Mouse (Mus musculus): ENCODE measurements around the gene Srsf3. TPM values are rescaled to one million over a fixed set of nuclear protein-coding genes. Genes with fewer than 3 reads are reported as not detected.
"Not testable (repeated sequence)": the region's sequence is repeated elsewhere in the genome, so short reads cannot be mapped to it uniquely, and the experiment has no call there.

Gene Srsf3
- polyA plus RNA-seq, 2 experiments, result 123 to 269 TPM

DNA sequence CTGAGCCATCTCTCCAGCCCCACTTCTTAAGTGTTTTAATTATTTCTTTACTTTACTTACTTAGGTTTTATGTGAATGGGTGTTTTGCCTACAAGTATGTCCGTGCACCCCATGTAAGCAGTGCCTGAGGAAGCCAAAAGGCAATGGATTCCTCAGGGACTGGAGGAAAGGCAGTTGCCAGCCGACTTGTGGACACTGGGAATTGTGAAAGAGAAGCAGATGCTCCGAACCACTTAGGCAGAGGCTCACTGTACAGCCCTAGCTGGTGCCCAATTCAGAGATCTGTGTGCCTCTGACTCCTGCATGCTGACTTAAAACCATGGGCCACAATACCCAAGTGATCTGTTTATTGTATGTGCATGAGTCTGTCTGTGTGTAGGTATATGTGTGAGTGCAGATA, 43.4 kb upstream of the Srsf3 start:
- 75% methylated on average over 3 of the region's 3 CpGs for WGBS (ENCODE audit: insufficient replicate concordance)
- no peaks in the 10 kb centered on the region for H3K27me3 ChIP-seq (ENCODE audit: control insufficient read depth, insufficient read depth, low read length)
- no peak for ATAC-seq (ENCODE audit: insufficient read depth)
- TF ChIP-seq CTCF (IDR thresholded peaks at IDR 0.05; ENCODE audit: low read depth) (no peak), EP300 (IDR thresholded peaks at IDR 0.05; ENCODE audit: low read depth) (no peak)
- no peaks in the 10 kb centered on the region for H3K9me3 ChIP-seq (ENCODE audit: control insufficient read depth, low read length)
- H3K4me1 ChIP-seq (replicated peaks; ENCODE audit: control insufficient read depth in 2 of 2, insufficient read depth in 2 of 2, low read length in 1 of 2), result no peaks in the 10 kb centered on the region
- H3K4me3 ChIP-seq (ENCODE audit: insufficient read depth in 1 of 2, low read depth in 2 of 2, low read length in 2 of 2), result no peak overlapping the region
- no peak overlapping the region for H3K27ac ChIP-seq
- peaks cover 48% of the 10 kb centered on the region for H3K36me3 ChIP-seq (replicated peaks; ENCODE audit: control insufficient read depth, insufficient read depth, low read depth)
- H3K9ac ChIP-seq (replicated peaks), result no peak overlapping the region
- DNase-seq (ENCODE audit: low read depth in 3 of 3, low spot score in 3 of 3), result no peak
- no peak overlapping the region for H3K4me2 ChIP-seq (ENCODE audit: low read depth)

DNA sequence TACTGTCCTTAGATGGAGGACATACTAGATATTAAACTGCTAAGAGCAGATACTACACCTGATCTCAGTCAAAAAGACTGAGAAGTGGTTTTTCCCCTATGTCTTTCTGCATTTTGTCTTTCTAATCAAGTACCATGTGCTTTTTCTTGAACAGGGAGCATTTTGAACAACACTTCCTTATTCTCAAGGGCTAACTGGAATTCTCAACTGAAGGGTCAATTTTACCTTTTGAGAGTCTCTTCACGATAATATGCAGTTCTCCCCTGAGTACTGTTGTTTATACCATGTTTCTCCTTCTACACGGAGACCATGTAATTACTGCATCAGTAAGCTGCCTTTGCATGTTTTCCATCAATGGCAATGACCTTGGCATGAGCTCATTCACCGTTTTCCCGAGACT, 42.4 kb upstream of the Srsf3 start:
- no peaks in the 10 kb centered on the region for H3K4me1 ChIP-seq (replicated peaks; ENCODE audit: control insufficient read depth in 2 of 2, insufficient read depth in 2 of 2, low read length in 1 of 2)
- H3K27me3 ChIP-seq (ENCODE audit: control insufficient read depth, insufficient read depth, low read length), result no peaks in the 10 kb centered on the region
- TF ChIP-seq EP300 (IDR thresholded peaks at IDR 0.05; ENCODE audit: low read depth) (no peak), CTCF (IDR thresholded peaks at IDR 0.05; ENCODE audit: low read depth) (no peak)
- no peak for DNase-seq (ENCODE audit: low read depth in 3 of 3, low spot score in 3 of 3)
- H3K9ac ChIP-seq (replicated peaks), result no peak overlapping the region
- no peak overlapping the region for H3K27ac ChIP-seq
- ATAC-seq (ENCODE audit: insufficient read depth), result no peak
- no peak overlapping the region for H3K4me3 ChIP-seq (ENCODE audit: insufficient read depth in 1 of 2, low read depth in 2 of 2, low read length in 2 of 2)
- no peaks in the 10 kb centered on the region for H3K9me3 ChIP-seq (ENCODE audit: control insufficient read depth, low read length)
- 78% methylated on average over 4 of the region's 4 CpGs for WGBS (ENCODE audit: insufficient replicate concordance)
- no peak overlapping the region for H3K4me2 ChIP-seq (ENCODE audit: low read depth)
- H3K36me3 ChIP-seq (replicated peaks; ENCODE audit: control insufficient read depth, insufficient read depth, low read depth), result peaks cover 48% of the 10 kb centered on the region

DNA sequence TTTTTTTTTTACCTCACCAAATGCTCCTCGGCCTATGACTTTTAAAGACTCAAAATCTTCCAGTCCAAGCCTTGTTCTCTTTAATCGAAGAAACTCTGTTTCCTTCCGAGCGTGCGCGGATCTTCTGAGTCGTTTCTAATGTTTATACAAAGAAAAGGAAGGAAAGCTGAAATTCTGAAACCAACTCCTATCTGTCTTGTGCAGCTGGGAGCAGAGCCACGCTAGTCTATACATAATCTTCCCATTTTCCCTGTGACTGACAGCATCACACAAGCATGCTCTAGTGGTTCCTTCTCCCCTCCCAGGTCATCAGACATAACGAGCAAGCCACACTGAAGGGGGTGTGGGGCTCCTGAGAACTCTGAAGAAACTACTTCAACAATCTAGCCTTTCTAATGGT, 41.1 kb upstream of the Srsf3 start:
- ATAC-seq (ENCODE audit: insufficient read depth) (no peak), DNase-seq (ENCODE audit: low read depth in 3 of 3, low spot score in 3 of 3) (no peak)
- 55% methylated on average over 9 of the region's 9 CpGs for WGBS (ENCODE audit: insufficient replicate concordance)
- no peaks in the 10 kb centered on the region for H3K4me1 ChIP-seq (replicated peaks; ENCODE audit: control insufficient read depth in 2 of 2, insufficient read depth in 2 of 2, low read length in 1 of 2)
- H3K36me3 ChIP-seq (replicated peaks; ENCODE audit: control insufficient read depth, insufficient read depth, low read depth), result peaks cover 41% of the 10 kb centered on the region
- TF ChIP-seq EP300 (IDR thresholded peaks at IDR 0.05; ENCODE audit: low read depth), result no peak
- no peak for TF ChIP-seq CTCF (IDR thresholded peaks at IDR 0.05; ENCODE audit: low read depth)
- no peak overlapping the region for H3K27ac ChIP-seq
- no peak overlapping the region for H3K4me2 ChIP-seq (ENCODE audit: low read depth)
- no peaks in the 10 kb centered on the region for H3K27me3 ChIP-seq (ENCODE audit: control insufficient read depth, insufficient read depth, low read length)
- H3K9ac ChIP-seq (replicated peaks), result no peak overlapping the region
- H3K4me3 ChIP-seq (ENCODE audit: insufficient read depth in 1 of 2, low read depth in 2 of 2, low read length in 2 of 2), result no peak overlapping the region
- no peaks in the 10 kb centered on the region for H3K9me3 ChIP-seq (ENCODE audit: control insufficient read depth, low read length)

DNA sequence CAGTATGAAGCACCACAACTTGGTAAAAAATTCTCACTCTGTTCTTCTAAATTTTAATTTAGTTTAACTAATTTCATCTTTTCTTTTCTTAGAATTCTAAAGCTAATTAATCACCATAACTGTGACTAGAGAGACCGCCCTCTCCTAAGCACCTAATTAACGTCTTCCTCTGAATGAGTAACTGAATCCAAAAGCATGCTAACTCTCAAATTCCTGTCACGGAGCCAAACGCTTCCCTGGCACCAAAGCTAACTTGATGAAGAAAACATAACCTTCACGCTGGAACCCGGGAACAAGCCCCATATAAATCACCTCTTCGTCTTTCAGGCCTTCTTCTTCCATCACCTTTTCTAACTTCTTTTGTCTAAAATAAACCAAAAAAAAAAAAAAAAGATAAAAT, 40.3 kb upstream of the Srsf3 start:
- no peak for DNase-seq (ENCODE audit: low read depth in 3 of 3, low spot score in 3 of 3)
- ATAC-seq (ENCODE audit: insufficient read depth), result no peak
- no peak overlapping the region for H3K9ac ChIP-seq (replicated peaks)
- H3K27me3 ChIP-seq (ENCODE audit: control insufficient read depth, insufficient read depth, low read length), result no peaks in the 10 kb centered on the region
- no peaks in the 10 kb centered on the region for H3K9me3 ChIP-seq (ENCODE audit: control insufficient read depth, low read length)
- H3K4me3 ChIP-seq (ENCODE audit: insufficient read depth in 1 of 2, low read depth in 2 of 2, low read length in 2 of 2), result no peak overlapping the region
- no peak overlapping the region for H3K4me2 ChIP-seq (ENCODE audit: low read depth)
- WGBS (ENCODE audit: insufficient replicate concordance), result 84% methylated on average over 7 of the region's 7 CpGs
- H3K27ac ChIP-seq, result no peak overlapping the region
- peaks cover 38% of the 10 kb centered on the region for H3K36me3 ChIP-seq (replicated peaks; ENCODE audit: control insufficient read depth, insufficient read depth, low read depth)
- TF ChIP-seq EP300 (IDR thresholded peaks at IDR 0.05; ENCODE audit: low read depth), result no peak
- TF ChIP-seq CTCF (IDR thresholded peaks at IDR 0.05; ENCODE audit: low read depth), result no peak
- no peaks in the 10 kb centered on the region for H3K4me1 ChIP-seq (replicated peaks; ENCODE audit: control insufficient read depth in 2 of 2, insufficient read depth in 2 of 2, low read length in 1 of 2)

DNA sequence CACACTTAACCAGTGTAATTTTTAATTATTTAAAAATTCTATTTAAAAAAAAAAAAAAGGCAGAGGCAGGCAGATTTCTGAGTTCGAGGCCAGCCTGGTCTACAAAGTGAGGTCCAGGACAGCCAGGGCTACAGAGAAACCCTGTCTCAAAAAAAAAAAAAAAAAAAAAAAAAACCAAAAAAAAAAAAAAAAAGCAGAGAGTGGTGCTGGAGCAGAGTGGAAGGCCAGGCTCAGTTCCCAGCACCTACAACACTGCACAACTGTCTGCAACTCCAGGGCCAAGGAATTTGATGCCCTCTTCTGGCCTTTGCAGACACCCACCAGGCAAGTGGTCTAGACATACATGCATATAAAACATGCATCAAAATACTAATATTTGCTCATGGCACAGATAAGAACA, 39.4 kb upstream of the Srsf3 start:
- peaks cover 38% of the 10 kb centered on the region for H3K36me3 ChIP-seq (replicated peaks; ENCODE audit: control insufficient read depth, insufficient read depth, low read depth)
- not testable (repeated sequence) for H3K27me3 ChIP-seq (ENCODE audit: control insufficient read depth, insufficient read depth, low read length); DNase-seq (ENCODE audit: low read depth in 3 of 3, low spot score in 3 of 3); H3K4me2 ChIP-seq (ENCODE audit: low read depth); ATAC-seq (ENCODE audit: insufficient read depth); H3K27ac ChIP-seq; H3K4me3 ChIP-seq (ENCODE audit: insufficient read depth in 1 of 2, low read depth in 2 of 2, low read length in 2 of 2); H3K9me3 ChIP-seq (ENCODE audit: control insufficient read depth, low read length); H3K9ac ChIP-seq (replicated peaks); H3K4me1 ChIP-seq (replicated peaks; ENCODE audit: control insufficient read depth in 2 of 2, insufficient read depth in 2 of 2, low read length in 1 of 2)
- WGBS (ENCODE audit: insufficient replicate concordance), result 89% methylated on average over 1 of the region's 1 CpGs

DNA sequence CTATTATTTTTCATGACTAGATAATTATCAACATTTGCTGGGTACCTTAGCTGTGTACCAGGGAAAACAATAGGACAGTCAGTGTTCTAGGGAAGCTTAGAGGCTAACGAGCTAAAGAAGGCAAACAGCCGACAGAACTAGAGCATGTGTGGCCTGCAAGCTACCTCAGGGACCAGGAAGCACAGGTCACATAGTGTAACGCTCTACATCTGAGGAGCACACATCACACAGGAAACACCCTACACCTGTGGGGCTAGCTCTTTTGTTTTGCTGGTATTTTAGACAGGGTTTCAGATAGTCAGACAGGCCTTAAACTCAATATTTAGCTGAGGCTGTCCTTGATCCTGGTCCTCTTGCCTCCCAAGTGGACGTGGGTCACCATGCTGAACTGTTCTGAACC, 37.8 kb upstream of the Srsf3 start:
- ATAC-seq (ENCODE audit: insufficient read depth) (no peak), DNase-seq (ENCODE audit: low read depth in 3 of 3, low spot score in 3 of 3) (no peak)
- WGBS (ENCODE audit: insufficient replicate concordance), result 82% methylated on average over 4 of the region's 4 CpGs
- Histone ChIP-seq H3K4me2 (ENCODE audit: low read depth) (no peak overlapping the region), H3K4me3 (ENCODE audit: insufficient read depth in 1 of 2, low read depth in 2 of 2, low read length in 2 of 2) (no peak overlapping the region), H3K27ac (no peak overlapping the region), H3K27me3 (ENCODE audit: control insufficient read depth, insufficient read depth, low read length) (no peaks in the 10 kb centered on the region), H3K9ac (replicated peaks) (no peak overlapping the region), H3K9me3 (ENCODE audit: control insufficient read depth, low read length) (no peaks in the 10 kb centered on the region), H3K4me1 (replicated peaks; ENCODE audit: control insufficient read depth in 2 of 2, insufficient read depth in 2 of 2, low read length in 1 of 2) (no peaks in the 10 kb centered on the region), H3K36me3 (replicated peaks; ENCODE audit: control insufficient read depth, insufficient read depth, low read depth) (peaks cover 38% of the 10 kb centered on the region)
- TF ChIP-seq CTCF (IDR thresholded peaks at IDR 0.05; ENCODE audit: low read depth) (no peak), EP300 (IDR thresholded peaks at IDR 0.05; ENCODE audit: low read depth) (no peak)

Measured in liver, embryonic 14.5 days (tissue).